Mouse (Mus musculus): ENCODE data around the gene Rfx8.

DNA sequence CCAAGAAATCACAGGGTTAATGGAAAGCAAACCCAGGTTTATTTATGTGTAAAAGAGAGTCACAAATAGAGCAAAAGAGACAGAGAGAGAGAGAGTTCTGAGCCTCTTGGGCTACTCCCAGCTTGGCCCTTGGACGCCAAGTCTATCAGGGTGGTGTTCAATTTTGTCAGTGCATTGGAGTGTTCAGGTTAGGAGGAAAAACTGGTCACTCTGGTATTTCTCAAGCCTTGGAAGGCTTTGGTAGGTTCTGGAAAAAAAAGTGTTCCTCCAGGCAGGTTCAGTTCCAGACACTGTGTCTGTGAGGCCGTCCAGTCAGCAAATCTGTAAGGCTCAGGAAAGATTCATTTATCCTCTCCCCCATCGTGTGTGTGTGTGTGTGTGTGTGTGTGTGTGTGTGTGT, 95.3 kb downstream of the Rfx8 start:
- no peak for TF ChIP-seq CTCF (IDR thresholded peaks at IDR 0.05; ENCODE audit: extremely low read depth, insufficient read depth, insufficient read length, insufficient replicate concordance)
- no peak for TF ChIP-seq POLR2A (IDR thresholded peaks at IDR 0.05; ENCODE audit: low read depth, low read length)
